Mouse (Mus musculus): ENCODE measurements around the gene Gm4181.
A peak's percentile ranks its signal among the peaks of the same experiment; 100 is the strongest.
"Not testable (repeated sequence)": the region's sequence is repeated elsewhere in the genome, so short reads cannot be mapped to it uniquely, and the experiment has no call there.

The Gm4181 gene

DNA sequence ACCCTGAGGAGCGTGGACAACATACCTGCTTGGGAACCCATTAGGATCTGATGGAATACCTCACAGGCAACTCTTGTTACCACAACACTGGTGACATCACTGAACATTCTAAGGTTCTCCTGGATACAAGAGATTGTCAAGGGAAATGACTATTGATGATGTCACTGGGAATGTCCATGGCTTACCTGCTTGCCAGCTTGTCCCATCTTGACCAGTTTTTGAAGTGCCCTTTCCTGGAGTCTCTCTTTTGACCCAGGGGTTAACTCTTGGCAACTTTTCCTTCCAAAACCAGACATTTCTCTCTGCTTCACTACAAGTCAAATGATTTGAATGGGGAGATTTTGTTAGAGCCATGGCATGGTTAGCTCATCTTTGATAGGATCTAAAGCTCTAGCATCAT, at the start of gene Gm4181:
Gene Gm4181, minus strand, starts transcription at position 101 of the 400 bp plus-strand sequence.
- not testable (repeated sequence) for DNase-seq (ENCODE audit: low spot score in 2 of 2)

DNA sequence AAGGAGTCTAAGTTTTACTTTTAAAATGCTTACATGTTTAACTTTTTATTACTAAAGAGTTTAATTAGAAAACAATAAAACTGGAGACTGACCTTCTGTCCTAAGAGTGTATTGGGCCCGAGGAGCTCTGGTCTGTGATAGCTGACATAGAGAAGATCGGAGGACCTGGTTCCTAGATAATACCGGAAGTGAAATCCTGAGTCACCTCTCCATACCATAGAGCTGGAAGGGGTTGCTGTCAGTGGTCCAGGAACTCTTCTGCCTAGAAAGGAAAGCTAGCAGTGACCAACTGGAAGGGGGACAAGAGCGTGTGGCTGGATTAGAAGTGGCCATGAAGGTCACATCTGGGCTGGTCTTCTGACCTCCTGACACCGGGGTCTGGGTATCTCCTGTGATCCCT, 41.8 kb upstream of the Gm4181 start:
- no peak for DNase-seq (ENCODE audit: low spot score in 2 of 2)

DNA sequence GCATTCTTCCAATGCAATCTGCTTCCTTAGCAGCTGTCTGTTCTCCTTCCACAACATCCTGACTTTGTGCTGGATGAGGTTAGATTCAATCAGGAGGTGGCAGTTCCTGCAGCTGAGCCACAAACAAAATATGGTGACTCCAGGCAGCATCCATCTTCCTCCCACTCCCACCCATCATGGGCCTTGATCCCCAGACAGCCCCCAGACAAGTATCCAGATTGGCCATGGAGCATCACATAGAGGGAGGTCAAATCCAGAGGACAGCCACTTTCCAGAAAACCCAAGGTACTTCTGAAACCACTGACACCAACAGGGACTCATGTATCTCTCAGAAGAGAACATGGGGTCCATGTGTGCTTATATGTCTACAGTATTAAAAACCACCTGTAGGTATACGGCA, 3.0 kb downstream of the Gm4181 start:
- peak; percentile 20 for DNase-seq (ENCODE audit: low spot score in 2 of 2)

DNA sequence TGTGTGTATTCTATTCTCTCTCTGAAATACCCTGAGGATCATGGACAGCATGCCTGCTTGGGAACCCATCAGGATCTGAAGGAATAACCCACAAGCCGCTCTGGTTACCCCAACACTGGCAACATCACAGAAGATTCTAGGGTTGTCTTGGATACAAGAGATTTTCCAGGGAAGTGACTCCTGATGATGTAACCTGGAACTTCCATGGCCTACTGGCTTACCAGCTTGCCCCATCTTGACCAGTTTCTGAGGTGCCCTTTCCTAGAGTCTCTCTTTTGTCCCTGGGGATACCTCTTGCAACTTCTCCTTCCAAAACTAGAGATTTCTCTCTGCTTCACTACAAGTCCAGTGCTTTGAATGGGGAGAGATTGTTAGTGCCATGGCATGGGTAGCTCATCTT, 24.3 kb downstream of the Gm4181 start, which contains the start of gene Gm17078:
Gene Gm17078, minus strand, starts transcription at position 101 of the 400 bp plus-strand sequence.
- no peak for DNase-seq (ENCODE audit: low spot score in 2 of 2)

DNA sequence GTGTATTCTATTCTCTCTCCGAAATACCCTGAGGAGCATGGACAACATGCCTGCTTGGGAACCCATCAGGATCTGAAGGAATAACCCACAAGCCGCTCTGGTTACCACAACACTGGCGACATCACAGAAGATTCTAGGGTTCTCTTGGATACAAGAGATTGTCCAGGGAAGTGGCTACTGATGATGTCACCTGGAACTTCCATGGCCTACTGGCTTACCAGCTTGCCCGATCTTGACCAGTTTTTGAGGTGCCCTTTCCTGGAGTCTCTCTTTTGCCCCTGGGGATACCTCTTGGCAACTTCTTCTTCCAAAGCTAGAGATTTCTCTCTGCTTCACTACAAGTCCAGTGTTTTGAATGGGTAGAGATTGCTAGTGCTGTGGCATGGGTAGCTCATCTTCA, 43.4 kb downstream of the Gm4181 start, which contains the start of gene Gm17174:
Gene Gm17174, minus strand, starts transcription at position 101 of the 400 bp plus-strand sequence.
- DNase-seq (ENCODE audit: low spot score in 2 of 2), result not testable (repeated sequence)
